Mouse (Mus musculus): Measurements from ENCODE around the gene Hsf5.
A peak's percentile ranks its signal among the peaks of the same experiment; 100 is the strongest.

Hsf5 gene

GRCm38 (mm10) chr11:87616790-87617474, at the start of gene Hsf5:
Gene Hsf5, plus strand, starts transcription at chr11:87617164.
- peak; percentile 10 for DNase-seq

GRCm38 (mm10) chr11:87568255-87568953, 48.6 kb upstream of the Hsf5 start, which contains the start of gene Sept4:
Gene Sept4, plus strand, starts transcription at chr11:87568903.
- DNase-seq = no peak

- no peak for DNase-seq
Observed at GRCm38 (mm10) chr11:87570743-87571142, 46.2 kb upstream of the Hsf5 start.

GRCm38 (mm10) chr11:87571361-87571950, 45.5 kb upstream of the Hsf5 start:
- DNase-seq = no peak

GRCm38 (mm10) chr11:87573751-87574150, 43.2 kb upstream of the Hsf5 start:
- DNase-seq = no peak

- DNase-seq = no peak
Observed at GRCm38 (mm10) chr11:87574520-87575180, 42.3 kb upstream of the Hsf5 start.

GRCm38 (mm10) chr11:87577601-87578248, 39.2 kb upstream of the Hsf5 start:
- no peak for DNase-seq

GRCm38 (mm10) chr11:87578249-87578962, 38.6 kb upstream of the Hsf5 start:
- DNase-seq = peak; percentile 63

GRCm38 (mm10) chr11:87578963-87579601, 37.9 kb upstream of the Hsf5 start:
- no peak for DNase-seq

- no peak for DNase-seq
Observed at GRCm38 (mm10) chr11:87579713-87580112, 37.3 kb upstream of the Hsf5 start.

GRCm38 (mm10) chr11:87580543-87581085, 36.4 kb upstream of the Hsf5 start:
- no peak for DNase-seq

GRCm38 (mm10) chr11:87581161-87581865, 35.7 kb upstream of the Hsf5 start:
- no peak for DNase-seq

GRCm38 (mm10) chr11:87581933-87582710, 34.8 kb upstream of the Hsf5 start:
- no peak for DNase-seq

- DNase-seq = no peak
Observed at GRCm38 (mm10) chr11:87583291-87584034, 33.5 kb upstream of the Hsf5 start.

- no peak for DNase-seq
Observed at GRCm38 (mm10) chr11:87584711-87585505, 32.1 kb upstream of the Hsf5 start.

- no peak for DNase-seq
Observed at GRCm38 (mm10) chr11:87587211-87587874, 29.6 kb upstream of the Hsf5 start.

GRCm38 (mm10) chr11:87589605-87590004, 27.4 kb upstream of the Hsf5 start:
- no peak for DNase-seq

Measured in right cerebral cortex, postnatal 14 days (tissue).